Mouse (Mus musculus): ENCODE data around the gene Klhl22. TPM values are rescaled to one million over a fixed set of nuclear protein-coding genes. Genes with fewer than 3 reads are reported as not detected.

Gene Klhl22
- polyA plus RNA-seq, 1 experiment from 2014 or later, result 76.6 TPM

DNA sequence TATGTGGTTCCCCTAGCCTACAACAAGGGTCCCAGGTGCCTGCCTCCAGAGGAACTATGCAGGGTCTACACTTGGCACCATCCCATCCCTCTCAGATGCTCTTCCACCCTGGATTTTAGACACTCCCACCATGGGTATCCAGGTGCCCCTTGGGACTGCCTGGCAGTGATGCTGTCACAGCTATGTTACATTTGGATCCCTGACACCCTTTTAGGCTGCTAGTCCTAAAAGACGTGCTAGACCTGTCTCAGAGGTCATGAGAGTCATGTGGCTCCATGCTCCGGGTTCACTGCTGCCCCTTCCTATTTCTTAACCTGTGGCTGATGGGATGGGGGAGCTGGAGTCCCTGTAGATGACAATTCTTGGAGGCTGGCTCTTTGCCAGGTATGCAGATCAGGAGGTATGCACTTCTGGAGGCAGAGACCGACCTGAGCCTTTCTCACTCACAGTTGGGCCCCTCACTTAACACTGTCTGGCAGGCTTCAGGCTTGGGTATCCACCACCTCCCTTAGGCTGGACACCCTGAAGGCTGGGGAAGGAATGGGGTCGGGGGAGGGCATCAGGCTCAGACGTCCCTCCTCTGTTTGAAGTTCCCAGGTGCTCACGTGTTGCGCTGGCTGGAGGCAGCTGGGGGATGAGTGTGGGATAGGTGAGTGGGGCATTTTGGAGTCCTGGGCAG is 42.5 kb downstream of the Klhl22 start:
- 25% methylated on average over 7 of the region's 7 CpGs for WGBS
- H3K4me3 ChIP-seq (ENCODE audit: low read depth, low read length), result no peak overlapping the region

GRCm38 (mm10) chr16:17802456-17802838 is 43.0 kb downstream of the Klhl22 start:
- H3K4me3 ChIP-seq (ENCODE audit: low read depth, low read length), result peak overlapping the region; percentile 24
- peaks cover 25% of the 10 kb centered on the region for H3K27me3 ChIP-seq (ENCODE audit: control insufficient read depth, insufficient read depth, low read length)
- H3K4me1 ChIP-seq (ENCODE audit: control insufficient read depth, insufficient read depth, low read length), result peaks cover 61% of the 10 kb centered on the region
- no peaks in the 10 kb centered on the region for H3K9me3 ChIP-seq (ENCODE audit: control insufficient read depth, low read depth, low read length)
- H3K27ac ChIP-seq (ENCODE audit: low read length), result no peak overlapping the region
- H3K4me2 ChIP-seq (replicated peaks; ENCODE audit: low read depth, low read length), result peak overlapping the region; percentile 42
- peaks cover 10% of the 10 kb centered on the region for H3K36me3 ChIP-seq (ENCODE audit: control insufficient read depth, insufficient read depth, low read length)
- no peak overlapping the region for H3K9ac ChIP-seq (replicated peaks; ENCODE audit: low read depth, low read length)
- ATAC-seq (ENCODE audit: insufficient number of reproducible peaks, insufficient read depth, low FRiP score, low read depth), result no peak
- 23% methylated on average over 18 of the region's 18 CpGs for WGBS

More for the DNA sequence above, 42.5 kb downstream of the Klhl22 start:
- Histone ChIP-seq H3K27ac (ENCODE audit: low read length) (no peak overlapping the region), H3K4me2 (replicated peaks; ENCODE audit: low read depth, low read length) (no peak overlapping the region), H3K27me3 (ENCODE audit: control insufficient read depth, insufficient read depth, low read length) (peaks cover 25% of the 10 kb centered on the region), H3K9ac (replicated peaks; ENCODE audit: low read depth, low read length) (no peak overlapping the region), H3K36me3 (ENCODE audit: control insufficient read depth, insufficient read depth, low read length) (peaks cover 6% of the 10 kb centered on the region), H3K4me1 (ENCODE audit: control insufficient read depth, insufficient read depth, low read length) (peaks cover 58% of the 10 kb centered on the region), H3K9me3 (ENCODE audit: control insufficient read depth, low read depth, low read length) (no peaks in the 10 kb centered on the region)
- ATAC-seq (ENCODE audit: insufficient number of reproducible peaks, insufficient read depth, low FRiP score, low read depth), result no peak

DNA sequence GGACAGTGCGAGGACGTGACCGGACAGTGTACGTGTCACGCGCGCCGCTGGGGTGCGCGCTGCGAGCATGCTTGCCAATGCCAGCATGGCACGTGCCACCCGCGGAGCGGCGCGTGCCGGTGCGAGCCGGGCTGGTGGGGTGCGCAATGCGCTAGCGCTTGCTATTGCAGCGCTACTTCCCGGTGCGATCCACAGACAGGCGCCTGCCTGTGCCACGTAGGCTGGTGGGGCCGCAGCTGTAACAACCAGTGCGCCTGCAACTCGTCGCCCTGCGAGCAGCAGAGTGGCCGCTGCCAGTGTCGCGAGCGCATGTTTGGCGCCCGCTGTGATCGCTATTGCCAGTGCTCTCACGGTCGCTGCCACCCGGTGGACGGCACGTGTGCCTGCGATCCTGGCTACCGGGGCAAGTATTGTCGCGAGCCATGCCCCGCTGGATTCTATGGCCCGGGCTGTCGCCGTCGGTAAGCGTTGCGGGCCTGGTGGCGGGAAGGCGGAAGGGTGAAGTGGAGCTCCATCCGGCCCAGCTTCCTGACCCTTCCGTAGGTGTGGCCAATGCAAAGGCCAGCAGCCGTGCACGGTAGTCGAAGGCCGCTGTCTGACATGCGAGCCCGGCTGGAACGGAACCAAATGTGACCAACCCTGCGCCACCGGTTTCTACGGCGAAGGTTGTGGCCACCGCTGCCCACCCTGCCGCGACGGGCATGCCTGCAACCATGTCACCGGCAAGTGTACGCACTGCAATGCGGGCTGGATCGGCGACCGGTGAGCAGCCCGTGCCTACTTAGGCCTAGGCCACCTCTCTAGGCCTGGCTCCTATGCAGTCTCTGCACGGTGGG is 43.6 kb downstream of the Klhl22 start:
- Histone ChIP-seq H3K4me3 (ENCODE audit: low read depth, low read length) (peak overlapping the region; percentile 24), H3K9ac (replicated peaks; ENCODE audit: low read depth, low read length) (0 out of 2 replicates have a peak overlapping the region, but pooled peaks have one; percentile 1), H3K9me3 (ENCODE audit: control insufficient read depth, low read depth, low read length) (no peaks in the 10 kb centered on the region), H3K36me3 (ENCODE audit: control insufficient read depth, insufficient read depth, low read length) (peaks cover 15% of the 10 kb centered on the region), H3K27me3 (ENCODE audit: control insufficient read depth, insufficient read depth, low read length) (peaks cover 25% of the 10 kb centered on the region), H3K27ac (ENCODE audit: low read length) (no peak overlapping the region), H3K4me2 (replicated peaks; ENCODE audit: low read depth, low read length) (peak overlapping the region; percentile 42), H3K4me1 (ENCODE audit: control insufficient read depth, insufficient read depth, low read length) (peaks cover 61% of the 10 kb centered on the region)
- ATAC-seq (ENCODE audit: insufficient number of reproducible peaks, insufficient read depth, low FRiP score, low read depth), result no peak
- 24% methylated on average over 83 of the region's 83 CpGs for WGBS

DNA sequence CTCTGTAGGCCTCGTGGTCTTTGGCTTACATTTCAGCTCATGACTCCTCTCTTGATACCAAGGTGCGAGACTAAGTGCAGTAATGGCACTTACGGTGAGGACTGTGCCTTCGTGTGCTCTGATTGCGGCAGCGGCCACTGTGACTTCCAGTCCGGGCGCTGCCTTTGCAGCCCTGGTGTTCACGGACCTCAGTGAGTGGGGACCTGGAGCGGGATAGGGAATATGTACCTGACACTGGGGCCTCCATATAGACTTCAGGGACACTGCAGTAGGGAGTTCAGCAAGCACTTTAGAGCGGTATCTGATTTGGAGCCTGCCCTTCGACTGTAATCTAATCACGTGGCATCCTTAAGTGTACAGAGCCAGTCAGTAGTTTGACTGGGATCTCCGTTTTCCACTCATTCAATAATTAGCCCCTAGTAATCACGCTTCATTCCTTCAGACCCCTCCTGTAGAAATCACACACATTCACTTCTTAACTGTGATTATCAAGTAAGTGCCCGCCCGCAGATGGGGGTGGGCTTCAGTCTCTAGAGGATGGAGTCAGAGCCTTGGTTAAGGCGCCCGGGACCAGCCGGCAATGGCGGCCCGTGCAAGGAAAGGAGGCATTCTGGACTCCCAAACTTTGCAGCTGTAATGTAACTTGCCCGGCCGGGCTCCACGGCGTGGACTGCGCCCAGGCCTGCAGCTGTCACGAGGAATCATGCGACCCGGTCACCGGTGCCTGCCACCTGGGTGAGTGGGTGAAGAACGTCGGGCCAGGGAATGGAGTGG is 44.4 kb downstream of the Klhl22 start:
- H3K9ac ChIP-seq (replicated peaks; ENCODE audit: low read depth, low read length), result no peak overlapping the region
- H3K4me2 ChIP-seq (replicated peaks; ENCODE audit: low read depth, low read length), result peak overlapping the region; percentile 42
- H3K4me3 ChIP-seq (ENCODE audit: low read depth, low read length), result peak overlapping the region; percentile 20
- peaks cover 20% of the 10 kb centered on the region for H3K36me3 ChIP-seq (ENCODE audit: control insufficient read depth, insufficient read depth, low read length)
- H3K27me3 ChIP-seq (ENCODE audit: control insufficient read depth, insufficient read depth, low read length), result peaks cover 25% of the 10 kb centered on the region
- no peaks in the 10 kb centered on the region for H3K9me3 ChIP-seq (ENCODE audit: control insufficient read depth, low read depth, low read length)
- peaks cover 63% of the 10 kb centered on the region for H3K4me1 ChIP-seq (ENCODE audit: control insufficient read depth, insufficient read depth, low read length)
- 45% methylated on average over 33 of the region's 33 CpGs for WGBS
- no peak overlapping the region for H3K27ac ChIP-seq (ENCODE audit: low read length)
- ATAC-seq (ENCODE audit: insufficient number of reproducible peaks, insufficient read depth, low FRiP score, low read depth), result no peak

DNA sequence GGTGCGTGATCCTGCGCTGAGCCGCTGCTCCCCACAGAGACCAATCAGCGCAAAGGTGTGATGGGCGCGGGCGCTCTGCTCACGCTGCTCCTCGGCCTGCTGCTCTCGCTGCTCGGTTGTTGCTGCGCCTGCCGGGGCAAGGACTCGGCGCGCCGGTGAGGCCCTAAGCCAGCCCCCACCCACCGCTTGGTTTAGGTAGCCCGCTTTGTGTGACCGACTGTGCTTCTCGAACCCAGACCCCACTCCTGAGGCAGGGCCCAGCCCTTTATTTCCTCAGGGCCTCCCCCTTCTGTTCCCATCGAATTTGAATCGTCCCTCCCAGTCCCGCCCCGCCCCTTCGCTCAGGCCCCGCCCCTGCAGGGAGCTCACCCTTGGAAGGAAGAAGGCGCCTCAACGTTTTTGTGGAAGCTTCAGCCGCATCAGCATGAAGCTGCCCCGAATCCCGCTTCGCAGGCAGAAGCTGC is 45.1 kb downstream of the Klhl22 start:
- H3K36me3 ChIP-seq (ENCODE audit: control insufficient read depth, insufficient read depth, low read length), result peaks cover 17% of the 10 kb centered on the region
- H3K27ac ChIP-seq (ENCODE audit: low read length), result no peak overlapping the region
- no peaks in the 10 kb centered on the region for H3K9me3 ChIP-seq (ENCODE audit: control insufficient read depth, low read depth, low read length)
- no peak overlapping the region for H3K9ac ChIP-seq (replicated peaks; ENCODE audit: low read depth, low read length)
- peak; percentile 29; the same call in 1 of the 2 replicates for ATAC-seq (ENCODE audit: insufficient number of reproducible peaks, insufficient read depth, low FRiP score, low read depth)
- peak overlapping the region; percentile 42 for H3K4me2 ChIP-seq (replicated peaks; ENCODE audit: low read depth, low read length)
- H3K27me3 ChIP-seq (ENCODE audit: control insufficient read depth, insufficient read depth, low read length), result peaks cover 19% of the 10 kb centered on the region; the same call in 1 of the 2 replicates
- H3K4me1 ChIP-seq (ENCODE audit: control insufficient read depth, insufficient read depth, low read length), result peaks cover 61% of the 10 kb centered on the region
- 18% methylated on average over 29 of the region's 33 CpGs for WGBS
- H3K4me3 ChIP-seq (ENCODE audit: low read depth, low read length), result peak overlapping the region; percentile 20

GRCm38 (mm10) chr16:17804982-17805381 is 45.6 kb downstream of the Klhl22 start:
- H3K4me1 ChIP-seq (ENCODE audit: control insufficient read depth, insufficient read depth, low read length), result peaks cover 62% of the 10 kb centered on the region
- peaks cover 17% of the 10 kb centered on the region for H3K36me3 ChIP-seq (ENCODE audit: control insufficient read depth, insufficient read depth, low read length)
- no peak overlapping the region for H3K27ac ChIP-seq (ENCODE audit: low read length)
- H3K4me3 ChIP-seq (ENCODE audit: low read depth, low read length), result peak overlapping the region; percentile 20; the same call in 1 of the 2 replicates
- WGBS, result 41% methylated on average over 7 of the region's 7 CpGs
- H3K9me3 ChIP-seq (ENCODE audit: control insufficient read depth, low read depth, low read length), result no peaks in the 10 kb centered on the region
- H3K4me2 ChIP-seq (replicated peaks; ENCODE audit: low read depth, low read length), result peak overlapping the region; percentile 42
- peaks cover 17% of the 10 kb centered on the region; the same call in 1 of the 2 replicates for H3K27me3 ChIP-seq (ENCODE audit: control insufficient read depth, insufficient read depth, low read length)
- H3K9ac ChIP-seq (replicated peaks; ENCODE audit: low read depth, low read length), result no peak overlapping the region
- ATAC-seq (ENCODE audit: insufficient number of reproducible peaks, insufficient read depth, low FRiP score, low read depth), result no peak

DNA sequence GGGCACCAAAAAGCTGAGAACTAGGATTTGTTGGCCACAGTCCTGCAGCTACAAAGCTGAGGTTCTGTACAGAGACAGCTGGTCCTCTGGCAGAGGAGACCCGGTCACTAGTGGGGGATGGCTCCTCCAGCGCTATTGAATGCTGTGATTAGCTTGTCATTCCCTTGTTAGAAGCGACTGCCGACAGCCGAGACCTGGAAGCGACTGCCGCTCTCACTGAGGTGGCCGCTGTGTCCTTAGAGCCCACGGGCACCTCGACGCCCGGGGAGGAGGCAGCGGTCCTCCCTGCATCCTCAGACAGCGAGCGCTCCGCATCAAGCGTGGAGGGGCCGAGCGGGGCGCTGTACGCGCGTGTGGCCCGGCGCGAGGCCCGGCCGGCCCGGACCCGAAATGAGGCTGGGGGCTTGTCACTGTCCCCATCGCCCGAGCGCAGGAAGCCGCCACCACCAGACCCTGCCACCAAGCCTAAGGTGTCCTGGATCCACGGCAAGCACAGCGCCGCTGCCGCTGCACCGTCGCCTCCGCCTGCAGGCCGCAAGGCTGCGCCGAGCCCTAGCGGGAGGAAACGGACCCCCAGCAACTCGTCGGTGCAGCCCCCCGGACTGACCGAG is 47.3 kb downstream of the Klhl22 start:
- peaks cover 54% of the 10 kb centered on the region for H3K4me1 ChIP-seq (ENCODE audit: control insufficient read depth, insufficient read depth, low read length)
- peak overlapping the region; percentile 67 for H3K4me2 ChIP-seq (replicated peaks; ENCODE audit: low read depth, low read length)
- no peak overlapping the region for H3K27ac ChIP-seq (ENCODE audit: low read length)
- peaks cover 17% of the 10 kb centered on the region for H3K36me3 ChIP-seq (ENCODE audit: control insufficient read depth, insufficient read depth, low read length)
- H3K4me3 ChIP-seq (ENCODE audit: low read depth, low read length), result peak overlapping the region; percentile 37
- peaks cover 10% of the 10 kb centered on the region; the same call in 1 of the 2 replicates for H3K27me3 ChIP-seq (ENCODE audit: control insufficient read depth, insufficient read depth, low read length)
- H3K9me3 ChIP-seq (ENCODE audit: control insufficient read depth, low read depth, low read length), result no peaks in the 10 kb centered on the region
- 18% methylated on average over 42 of the region's 50 CpGs for WGBS
- no peak for ATAC-seq (ENCODE audit: insufficient number of reproducible peaks, insufficient read depth, low FRiP score, low read depth)
- H3K9ac ChIP-seq (replicated peaks; ENCODE audit: low read depth, low read length), result peak overlapping the region; percentile 48; the same call in 1 of the 2 replicates

Data from stomach, embryonic 14.5 days (tissue).